Mouse (Mus musculus): ENCODE measurements around the gene Commd4. TPM values are rescaled to one million over a fixed set of nuclear protein-coding genes. Genes with fewer than 3 reads are reported as not detected.
A peak's percentile ranks its signal among the peaks of the same experiment; 100 is the strongest.
"Not testable (repeated sequence)": the region's sequence is repeated elsewhere in the genome, so short reads cannot be mapped to it uniquely, and the experiment has no call there.

The Commd4 gene
- 57.3 TPM for polyA plus RNA-seq (2012; fragmentation: generic; extraction: Trizol)

DNA sequence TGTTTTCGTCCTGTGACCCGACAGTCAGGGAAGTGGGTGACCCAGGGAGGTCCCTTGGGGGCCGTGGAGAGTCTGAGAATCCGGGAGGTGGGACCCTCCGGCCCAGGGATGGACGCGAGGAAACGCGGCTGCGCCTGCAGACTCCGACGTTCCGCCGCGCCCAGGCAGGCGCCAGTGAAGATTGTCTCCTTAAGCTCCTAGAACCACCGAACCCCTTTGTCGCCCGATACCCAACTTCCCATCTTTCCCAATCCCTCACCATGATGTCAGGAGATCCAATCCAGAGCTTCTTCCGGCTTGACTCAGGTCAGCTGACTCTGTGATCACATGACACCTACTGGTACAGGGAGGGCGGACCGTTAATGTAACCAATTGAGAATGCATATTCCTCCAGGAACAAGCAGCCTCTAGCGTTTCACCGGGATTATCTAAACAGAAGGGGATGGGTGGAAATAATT lies at the start of gene Commd4:
Gene Commd4 (minus strand): TSS at position 319 of the 458 bp plus-strand sequence.
- Histone ChIP-seq H3ac (ENCODE audit: control insufficient read depth, insufficient read length) (peak within 1 kb of the TSS; percentile 53), H3K27me3 (ENCODE audit: control insufficient read depth, insufficient read depth, insufficient read length) (no peaks in the 10 kb centered on the region), H3K4me2 (ENCODE audit: low read depth) (peak within 1 kb of the TSS; percentile 78), H3K36me3 (ENCODE audit: control insufficient read depth, insufficient read depth) (no peaks in the 10 kb centered on the region), H3K79me2 (ENCODE audit: control insufficient read depth, insufficient read depth) (no peaks in the 10 kb centered on the region), H3K4me3 (peak within 1 kb of the TSS; percentile 29)
- peak; percentile 16 for TF ChIP-seq POLR2AphosphoS2 (IDR thresholded peaks at IDR 0.05; ENCODE audit: insufficient read length, low read depth)
- TF ChIP-seq MYOG (IDR thresholded peaks at IDR 0.05; ENCODE audit: control insufficient read depth in 1 of 3, insufficient read depth in 1 of 3, insufficient read length in 2 of 3, low read depth in 2 of 3), result no peak
- no peak for TF ChIP-seq REST (IDR thresholded peaks at IDR 0.05; ENCODE audit: insufficient read depth, insufficient read length)
- TF ChIP-seq CEBPB (IDR thresholded peaks at IDR 0.05; ENCODE audit: insufficient read depth, poor library complexity, severe bottlenecking), result 0 out of 2 replicates have a peak, but pooled peaks have one; percentile 13
- TF ChIP-seq SRF (IDR thresholded peaks at IDR 0.05; ENCODE audit: control insufficient read depth, insufficient read length, low read depth), result no peak
- TF ChIP-seq MYOD1 (IDR thresholded peaks at IDR 0.05; ENCODE audit: control insufficient read depth in 1 of 3, insufficient read length in 2 of 3, low read depth in 2 of 3), result no peak
- TF ChIP-seq USF1 (IDR thresholded peaks at IDR 0.05; ENCODE audit: low read depth), result peak; percentile 100
- TF ChIP-seq E2F4 (IDR thresholded peaks at IDR 0.05; ENCODE audit: insufficient read depth), result no peak
- TF ChIP-seq TCF3 (IDR thresholded peaks at IDR 0.05; ENCODE audit: insufficient read length, low read depth), result no peak
- no peak for TF ChIP-seq MAX (IDR thresholded peaks at IDR 0.05; ENCODE audit: low read depth)
- no peak for TF ChIP-seq TCF12 (IDR thresholded peaks at IDR 0.05; ENCODE audit: insufficient read depth, poor library complexity, severe bottlenecking)
- TF ChIP-seq POLR2A (IDR thresholded peaks at IDR 0.05; ENCODE audit: insufficient read length, low read depth), result no peak

GRCm38 (mm10) chr9:57206896-57207295 lies 48.8 kb upstream of the Commd4 start:
- H3K4me2 ChIP-seq (ENCODE audit: low read depth), result no peak overlapping the region
- no peaks in the 10 kb centered on the region for H3K27me3 ChIP-seq (ENCODE audit: control insufficient read depth, insufficient read depth, insufficient read length)
- no peaks in the 10 kb centered on the region for H3K36me3 ChIP-seq (ENCODE audit: control insufficient read depth, insufficient read depth)
- H3ac ChIP-seq (ENCODE audit: control insufficient read depth, insufficient read length), result no peak overlapping the region
- TF ChIP-seq REST (IDR thresholded peaks at IDR 0.05; ENCODE audit: insufficient read depth, insufficient read length), result no peak
- TF ChIP-seq MYOG (IDR thresholded peaks at IDR 0.05; ENCODE audit: control insufficient read depth in 1 of 3, insufficient read depth in 1 of 3, insufficient read length in 2 of 3, low read depth in 2 of 3), result no peak
- H3K4me3 ChIP-seq, result no peak overlapping the region
- H3K79me2 ChIP-seq (ENCODE audit: control insufficient read depth, insufficient read depth), result no peaks in the 10 kb centered on the region

DNA sequence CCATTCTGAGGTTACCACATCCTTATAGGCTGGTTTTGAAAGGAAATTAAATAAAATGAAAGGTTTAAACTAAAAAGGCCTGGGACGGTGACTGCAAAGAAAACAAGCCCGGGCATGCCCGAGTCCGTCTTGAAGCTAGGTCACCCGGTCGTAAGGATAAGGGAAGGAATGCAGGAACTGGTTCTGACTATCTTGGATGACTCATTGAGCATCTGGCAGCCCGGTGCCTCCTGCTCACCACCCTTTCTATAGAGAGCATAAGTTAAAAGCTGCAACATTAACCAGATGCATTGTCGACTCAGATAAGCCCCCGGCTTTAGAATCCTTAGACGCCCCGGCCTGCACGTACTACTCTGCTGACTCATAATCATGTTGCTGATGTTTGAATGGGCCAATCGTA lies 45.4 kb upstream of the Commd4 start:
- not testable (repeated sequence) for H3K36me3 ChIP-seq (ENCODE audit: control insufficient read depth, insufficient read depth); H3K27me3 ChIP-seq (ENCODE audit: control insufficient read depth, insufficient read depth, insufficient read length); H3K4me3 ChIP-seq; H3K79me2 ChIP-seq (ENCODE audit: control insufficient read depth, insufficient read depth); H3ac ChIP-seq (ENCODE audit: control insufficient read depth, insufficient read length); H3K4me2 ChIP-seq (ENCODE audit: low read depth)

DNA sequence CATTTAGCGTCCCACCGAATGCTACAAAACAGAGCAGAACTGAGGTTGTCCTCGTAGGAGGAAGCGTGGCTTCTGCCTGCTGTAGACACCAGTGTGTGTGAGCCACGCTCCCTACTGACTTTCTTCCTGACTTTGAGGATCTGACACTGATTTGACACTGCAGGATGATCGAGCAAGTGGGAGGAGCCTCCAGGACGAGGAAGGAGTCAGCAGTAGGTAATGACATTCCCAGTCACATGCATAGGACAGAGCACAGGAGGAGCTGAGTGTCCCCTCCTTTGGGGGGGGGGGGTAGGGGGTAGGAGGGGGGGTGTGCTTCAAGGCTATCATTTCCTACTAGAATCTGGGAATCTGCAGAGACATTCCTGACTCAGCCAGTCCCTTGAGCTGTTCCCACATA lies 44.9 kb upstream of the Commd4 start:
- Histone ChIP-seq H3K4me3 (no peak overlapping the region), H3K79me2 (ENCODE audit: control insufficient read depth, insufficient read depth) (no peaks in the 10 kb centered on the region), H3K36me3 (ENCODE audit: control insufficient read depth, insufficient read depth) (no peaks in the 10 kb centered on the region), H3K4me2 (ENCODE audit: low read depth) (no peak overlapping the region), H3ac (ENCODE audit: control insufficient read depth, insufficient read length) (no peak overlapping the region), H3K27me3 (ENCODE audit: control insufficient read depth, insufficient read depth, insufficient read length) (no peaks in the 10 kb centered on the region)
- TF ChIP-seq POLR2A (IDR thresholded peaks at IDR 0.05; ENCODE audit: insufficient read length, low read depth) (no peak), MYOD1 (IDR thresholded peaks at IDR 0.05; ENCODE audit: control insufficient read depth in 1 of 3, insufficient read length in 2 of 3, low read depth in 2 of 3) (no peak), REST (IDR thresholded peaks at IDR 0.05; ENCODE audit: insufficient read depth, insufficient read length) (no peak), MAX (IDR thresholded peaks at IDR 0.05; ENCODE audit: low read depth) (no peak), CEBPB (IDR thresholded peaks at IDR 0.05; ENCODE audit: insufficient read depth, poor library complexity, severe bottlenecking) (no peak), TCF12 (IDR thresholded peaks at IDR 0.05; ENCODE audit: insufficient read depth, poor library complexity, severe bottlenecking) (no peak), POLR2AphosphoS2 (IDR thresholded peaks at IDR 0.05; ENCODE audit: insufficient read length, low read depth) (no peak)

DNA sequence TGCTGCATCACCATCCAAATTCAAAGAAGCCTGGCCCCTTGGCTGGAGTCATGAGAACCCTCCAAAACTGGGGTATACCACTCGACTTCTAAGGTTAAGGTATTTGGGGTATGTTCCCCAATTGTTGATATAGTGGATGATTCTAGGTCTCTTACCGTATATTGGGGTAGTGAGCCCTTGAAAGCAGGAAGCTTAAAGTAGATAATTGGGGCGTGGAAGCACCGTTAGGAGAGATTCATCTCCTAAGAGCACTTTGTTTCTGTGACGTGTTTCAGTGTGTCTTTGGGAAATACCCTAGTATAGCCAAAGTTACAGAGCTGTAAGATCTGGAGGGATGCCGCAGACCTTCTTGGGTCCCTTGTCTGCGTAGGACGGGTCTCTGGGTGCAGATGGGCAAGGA lies 39.3 kb upstream of the Commd4 start:
- H3ac ChIP-seq (ENCODE audit: control insufficient read depth, insufficient read length), result no peak overlapping the region
- TF ChIP-seq CEBPB (IDR thresholded peaks at IDR 0.05; ENCODE audit: insufficient read depth, poor library complexity, severe bottlenecking) (no peak), USF1 (IDR thresholded peaks at IDR 0.05; ENCODE audit: low read depth) (no peak), E2F4 (IDR thresholded peaks at IDR 0.05; ENCODE audit: insufficient read depth) (no peak), MAX (IDR thresholded peaks at IDR 0.05; ENCODE audit: low read depth) (no peak)
- H3K36me3 ChIP-seq (ENCODE audit: control insufficient read depth, insufficient read depth), result no peaks in the 10 kb centered on the region

GRCm38 (mm10) chr9:57196708-57197107 lies 38.6 kb upstream of the Commd4 start:
- Histone ChIP-seq H3K79me2 (ENCODE audit: control insufficient read depth, insufficient read depth) (no peaks in the 10 kb centered on the region), H3K27me3 (ENCODE audit: control insufficient read depth, insufficient read depth, insufficient read length) (peaks cover 6% of the 10 kb centered on the region), H3K4me2 (ENCODE audit: low read depth) (no peak overlapping the region), H3K4me3 (no peak overlapping the region), H3K36me3 (ENCODE audit: control insufficient read depth, insufficient read depth) (no peaks in the 10 kb centered on the region), H3ac (ENCODE audit: control insufficient read depth, insufficient read length) (no peak overlapping the region)
- TF ChIP-seq POLR2AphosphoS2 (IDR thresholded peaks at IDR 0.05; ENCODE audit: insufficient read length, low read depth) (no peak), REST (IDR thresholded peaks at IDR 0.05; ENCODE audit: insufficient read depth, insufficient read length) (no peak), USF1 (IDR thresholded peaks at IDR 0.05; ENCODE audit: low read depth) (no peak), MAX (IDR thresholded peaks at IDR 0.05; ENCODE audit: low read depth) (no peak), CEBPB (IDR thresholded peaks at IDR 0.05; ENCODE audit: insufficient read depth, poor library complexity, severe bottlenecking) (no peak), SRF (IDR thresholded peaks at IDR 0.05; ENCODE audit: control insufficient read depth, insufficient read length, low read depth) (no peak), MYOG (IDR thresholded peaks at IDR 0.05; ENCODE audit: control insufficient read depth in 1 of 3, insufficient read depth in 1 of 3, insufficient read length in 2 of 3, low read depth in 2 of 3) (no peak), POLR2A (IDR thresholded peaks at IDR 0.05; ENCODE audit: insufficient read length, low read depth) (no peak), MYOD1 (IDR thresholded peaks at IDR 0.05; ENCODE audit: control insufficient read depth in 1 of 3, insufficient read length in 2 of 3, low read depth in 2 of 3) (no peak), TCF3 (IDR thresholded peaks at IDR 0.05; ENCODE audit: insufficient read length, low read depth) (no peak), TCF12 (IDR thresholded peaks at IDR 0.05; ENCODE audit: insufficient read depth, poor library complexity, severe bottlenecking) (no peak), E2F4 (IDR thresholded peaks at IDR 0.05; ENCODE audit: insufficient read depth) (no peak)

More for the DNA sequence above, 39.3 kb upstream of the Commd4 start:
- Histone ChIP-seq H3K79me2 (ENCODE audit: control insufficient read depth, insufficient read depth) (no peaks in the 10 kb centered on the region), H3K4me3 (no peak overlapping the region), H3K27me3 (ENCODE audit: control insufficient read depth, insufficient read depth, insufficient read length) (peaks cover 6% of the 10 kb centered on the region), H3K4me2 (ENCODE audit: low read depth) (no peak overlapping the region)
